Mouse (Mus musculus) right cerebral cortex, postnatal 25 days (tissue): Measurements from ENCODE around the gene Gtf2e1.
A peak's percentile ranks its signal among the peaks of the same experiment; 100 is the strongest.

Source experiments
- DNase-seq: peaks from one replicate; pipeline ENCODE4 v3.0.0; 2022

Gtf2e1 gene

GRCm38 (mm10) chr16:37539611-37540580 lies at the start of gene Gtf2e1, which contains the start of gene Rabl3:
Gene Gtf2e1 (minus strand): TSS chr16:37539789.
Gene Rabl3 (plus strand): TSS chr16:37539885.
- DNase-seq = peak; percentile 98

GRCm38 (mm10) chr16:37585129-37585563 lies 45.6 kb upstream of the Gtf2e1 start:
- DNase-seq = no peak

GRCm38 (mm10) chr16:37584218-37585035 lies 44.8 kb upstream of the Gtf2e1 start:
- DNase-seq = peak; percentile 60

- DNase-seq = no peak
Measured at GRCm38 (mm10) chr16:37583801-37584200, 44.2 kb upstream of the Gtf2e1 start.

GRCm38 (mm10) chr16:37583306-37583705 lies 43.7 kb upstream of the Gtf2e1 start:
- DNase-seq = no peak

- no peak for DNase-seq
Measured at GRCm38 (mm10) chr16:37581901-37582300, 42.3 kb upstream of the Gtf2e1 start.

GRCm38 (mm10) chr16:37580651-37581050 lies 41.1 kb upstream of the Gtf2e1 start:
- DNase-seq = no peak

GRCm38 (mm10) chr16:37579994-37580393 lies 40.4 kb upstream of the Gtf2e1 start, which contains the start of gene Hgd:
Gene Hgd (plus strand): TSS chr16:37580153.
- no peak for DNase-seq

GRCm38 (mm10) chr16:37579591-37579990 lies 40.0 kb upstream of the Gtf2e1 start:
- DNase-seq = no peak

GRCm38 (mm10) chr16:37575325-37575724 lies 35.7 kb upstream of the Gtf2e1 start:
- no peak for DNase-seq

GRCm38 (mm10) chr16:37573061-37573460 lies 33.5 kb upstream of the Gtf2e1 start:
- DNase-seq = no peak

GRCm38 (mm10) chr16:37572117-37572754 lies 32.6 kb upstream of the Gtf2e1 start:
- DNase-seq = no peak

GRCm38 (mm10) chr16:37571554-37571953 lies 32.0 kb upstream of the Gtf2e1 start:
- no peak for DNase-seq

- no peak for DNase-seq
Measured at GRCm38 (mm10) chr16:37567113-37568050, 27.8 kb upstream of the Gtf2e1 start.

- DNase-seq = no peak
Measured at GRCm38 (mm10) chr16:37566107-37566506, 26.5 kb upstream of the Gtf2e1 start.

GRCm38 (mm10) chr16:37565117-37565516 lies 25.5 kb upstream of the Gtf2e1 start:
- DNase-seq = no peak

GRCm38 (mm10) chr16:37562961-37563360 lies 23.4 kb upstream of the Gtf2e1 start:
- DNase-seq = peak; percentile 27

GRCm38 (mm10) chr16:37562414-37562813 lies 22.8 kb upstream of the Gtf2e1 start:
- no peak for DNase-seq

GRCm38 (mm10) chr16:37552824-37553223 lies 13.2 kb upstream of the Gtf2e1 start:
- no peak for DNase-seq

- no peak for DNase-seq
Measured at GRCm38 (mm10) chr16:37550981-37551380, 11.4 kb upstream of the Gtf2e1 start.

- no peak for DNase-seq
Measured at GRCm38 (mm10) chr16:37550266-37550665, 10.7 kb upstream of the Gtf2e1 start.

- no peak for DNase-seq
Measured at GRCm38 (mm10) chr16:37546312-37546711, 6.7 kb upstream of the Gtf2e1 start.
